Mouse (Mus musculus): ENCODE measurements around the gene Mocs2. TPM values are rescaled to one million over a fixed set of nuclear protein-coding genes. Genes with fewer than 3 reads are reported as not detected.

Gene Mocs2
- polyA plus RNA-seq, 1 experiment = 131 TPM

DNA sequence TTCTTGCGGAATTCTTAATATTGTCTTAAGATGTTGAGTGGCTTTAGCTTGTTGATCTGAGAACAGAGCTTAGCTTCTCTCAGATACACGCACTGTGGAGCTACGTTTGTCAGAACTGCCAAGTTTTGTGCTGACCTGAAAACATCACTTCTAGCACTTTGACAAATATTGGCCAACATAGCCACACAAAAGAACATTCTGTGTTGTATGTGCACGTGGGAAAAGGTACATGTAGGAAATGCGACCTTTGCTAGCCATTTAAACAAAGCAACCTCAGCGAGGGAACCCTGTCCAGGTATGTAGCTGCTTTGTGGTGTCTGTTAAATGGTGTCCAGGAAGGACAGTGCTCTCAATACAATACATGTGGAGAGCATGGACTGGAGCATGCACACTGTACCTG lies 36.0 kb downstream of the Mocs2 start:
- no peak for DNase-seq (ENCODE audit: low spot score)

- no peak for DNase-seq (ENCODE audit: low spot score)
Measured at GRCm38 (mm10) chr13:114854428-114854827, 36.4 kb downstream of the Mocs2 start.

DNA sequence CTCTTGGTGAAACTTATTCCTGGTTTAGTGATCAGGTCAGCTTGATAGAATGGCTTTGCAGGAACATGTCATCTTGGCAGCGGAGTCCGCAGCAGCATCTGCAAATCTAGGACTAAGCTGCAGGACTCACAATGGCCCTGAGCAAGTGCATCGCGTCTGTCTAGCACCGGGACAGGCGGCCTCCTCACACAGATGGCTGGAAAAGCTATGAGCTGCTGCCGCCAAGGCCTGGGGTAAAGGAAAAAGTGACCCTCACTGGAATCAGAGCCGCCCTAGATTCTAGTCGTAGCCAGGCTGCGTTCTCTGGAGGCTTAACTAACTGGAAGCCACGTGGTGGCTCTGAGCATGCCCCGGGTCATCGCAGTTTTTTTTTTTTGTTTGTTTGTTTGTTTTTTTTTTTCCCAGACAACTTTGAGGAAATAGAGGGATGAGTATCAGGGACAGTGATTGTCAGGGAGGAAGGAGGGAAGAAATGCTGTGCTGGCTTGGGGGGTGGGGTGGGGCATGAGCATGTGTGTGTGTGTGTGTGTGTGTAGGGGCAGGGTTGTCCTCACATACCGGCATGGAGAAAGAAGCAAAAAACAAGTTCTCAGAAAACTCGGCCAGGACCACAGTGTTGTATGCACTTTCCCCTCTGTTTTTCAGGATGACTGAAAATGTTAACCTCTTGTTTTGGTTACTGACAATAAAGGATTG lies 37.7 kb downstream of the Mocs2 start:
- DNase-seq (ENCODE audit: low spot score) = no peak

DNA sequence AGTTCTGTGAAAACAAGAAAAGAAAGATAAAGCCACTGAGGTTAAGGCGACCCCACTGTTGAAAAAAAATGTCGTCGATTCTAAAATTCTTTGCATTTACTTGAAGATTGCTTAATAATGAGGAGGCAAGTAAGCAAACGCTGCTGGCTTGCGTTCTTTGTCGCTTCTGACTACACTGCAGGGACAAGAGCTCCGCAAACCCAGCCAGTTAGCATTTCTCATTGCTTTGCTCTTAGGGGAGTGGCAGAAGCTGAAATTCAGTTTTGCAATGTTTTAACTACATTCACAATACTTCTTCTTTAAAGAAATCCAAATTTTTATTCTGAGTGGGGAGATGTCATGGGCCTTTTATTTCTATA lies 38.2 kb downstream of the Mocs2 start:
- DNase-seq (ENCODE audit: low spot score) = no peak

- DNase-seq (ENCODE audit: low spot score) = no peak
Measured at GRCm38 (mm10) chr13:114857525-114857924, 39.5 kb downstream of the Mocs2 start.

- DNase-seq (ENCODE audit: low spot score) = no peak
Measured at GRCm38 (mm10) chr13:114874738-114875137, 56.7 kb downstream of the Mocs2 start.

GRCm38 (mm10) chr13:114876005-114876520 lies 58.0 kb downstream of the Mocs2 start:
- DNase-seq (ENCODE audit: low spot score) = no peak

GRCm38 (mm10) chr13:114878667-114879066 lies 60.6 kb downstream of the Mocs2 start:
- no peak for DNase-seq (ENCODE audit: low spot score)

Other genes with a start within 250 kb of the Mocs2 start
- gene Itga2, start 113.9 kb downstream of the Mocs2 start, polyA plus RNA-seq (2012; rRNA removed) = 4.7 and 5.4 TPM in 2 replicates

Data from urinary bladder, adult 2 months (tissue).